Mouse (Mus musculus): ENCODE results near the gene Ctdnep1. TPM values are rescaled to one million over a fixed set of nuclear protein-coding genes. Genes with fewer than 3 reads are reported as not detected.

Gene Ctdnep1
- polyA plus RNA-seq, 1 experiment from 2014 or later = 23.4 TPM

GRCm38 (mm10) chr11:69994401-69995090, 13.6 kb downstream of the Ctdnep1 start:
- Histone ChIP-seq H3K4me1 (peaks cover 47% of the 10 kb centered on the region), H3K4me3 (peak overlapping the region; percentile 76), H3K27me3 (ENCODE audit: poor library complexity, severe bottlenecking) (no peaks in the 10 kb centered on the region), H3K27ac (no peak overlapping the region), H3K9me3 (no peaks in the 10 kb centered on the region), H3K36me3 (replicated peaks) (peaks cover 48% of the 10 kb centered on the region)
- DNase-seq (ENCODE audit: extremely low spot score, low spot score) = no peak
- WGBS = 88% methylated on average over 11 of the region's 11 CpGs

- H3K9me3 ChIP-seq = no peaks in the 10 kb centered on the region
- peak; percentile 99 for DNase-seq (ENCODE audit: extremely low spot score, low spot score)
- under 1% methylated on average over 36 of the region's 36 CpGs for WGBS
- peak within 1 kb of the TSS; percentile 76 for H3K4me3 ChIP-seq
- peaks cover 48% of the 10 kb centered on the region for H3K36me3 ChIP-seq (replicated peaks)
- H3K27ac ChIP-seq = peak within 1 kb of the TSS; percentile 99
- no peaks in the 10 kb centered on the region for H3K27me3 ChIP-seq (ENCODE audit: poor library complexity, severe bottlenecking)
- H3K4me1 ChIP-seq = peaks cover 47% of the 10 kb centered on the region
Measured at GRCm38 (mm10) chr11:69995391-69995960, 14.5 kb downstream of the Ctdnep1 start, which contains the start of gene Phf23. Gene Phf23, plus strand, starts transcription at chr11:69995777.

GRCm38 (mm10) chr11:69996161-69997061, 15.5 kb downstream of the Ctdnep1 start:
- Histone ChIP-seq H3K9me3 (no peaks in the 10 kb centered on the region), H3K4me3 (peak overlapping the region; percentile 76), H3K27me3 (ENCODE audit: poor library complexity, severe bottlenecking) (no peaks in the 10 kb centered on the region), H3K4me1 (peaks cover 49% of the 10 kb centered on the region), H3K36me3 (replicated peaks) (peaks cover 48% of the 10 kb centered on the region), H3K27ac (peak overlapping the region; percentile 99)
- peak; percentile 62 for DNase-seq (ENCODE audit: extremely low spot score, low spot score)
- WGBS = 2% methylated on average over 66 of the region's 66 CpGs

- Histone ChIP-seq H3K4me1 (peaks cover 55% of the 10 kb centered on the region), H3K27me3 (ENCODE audit: poor library complexity, severe bottlenecking) (no peaks in the 10 kb centered on the region), H3K4me3 (peak overlapping the region; percentile 76), H3K27ac (peak overlapping the region; percentile 99), H3K9me3 (no peaks in the 10 kb centered on the region), H3K36me3 (replicated peaks) (peaks cover 52% of the 10 kb centered on the region)
- peak; percentile 90 for DNase-seq (ENCODE audit: extremely low spot score, low spot score)
- whole genome bisulfite sequencing = under 1% methylated on average over 42 of the region's 44 CpGs
Measured at GRCm38 (mm10) chr11:69997070-69997509, 16.1 kb downstream of the Ctdnep1 start.

GRCm38 (mm10) chr11:69998567-69999491, 17.9 kb downstream of the Ctdnep1 start:
- H3K9me3 ChIP-seq = no peaks in the 10 kb centered on the region
- H3K27ac ChIP-seq = no peak overlapping the region
- H3K4me1 ChIP-seq = peaks cover 64% of the 10 kb centered on the region
- peak overlapping the region; percentile 95 for H3K4me3 ChIP-seq
- peaks cover 45% of the 10 kb centered on the region for H3K36me3 ChIP-seq (replicated peaks)
- WGBS = 94% methylated on average over 27 of the region's 27 CpGs
- H3K27me3 ChIP-seq (ENCODE audit: poor library complexity, severe bottlenecking) = no peaks in the 10 kb centered on the region
- DNase-seq (ENCODE audit: extremely low spot score, low spot score) = no peak

GRCm38 (mm10) chr11:69999666-70000065, 18.7 kb downstream of the Ctdnep1 start:
- peak overlapping the region; percentile 95; the same call in 1 of the 2 replicates for H3K4me3 ChIP-seq
- H3K9me3 ChIP-seq = no peaks in the 10 kb centered on the region
- DNase-seq (ENCODE audit: extremely low spot score, low spot score) = no peak
- WGBS = 90% methylated on average over 8 of the region's 8 CpGs
- 0 out of 2 replicates have a peak overlapping the region, but pooled peaks have one; percentile 95 for H3K27ac ChIP-seq
- H3K36me3 ChIP-seq (replicated peaks) = peaks cover 42% of the 10 kb centered on the region
- H3K4me1 ChIP-seq = peaks cover 69% of the 10 kb centered on the region
- no peaks in the 10 kb centered on the region for H3K27me3 ChIP-seq (ENCODE audit: poor library complexity, severe bottlenecking)

- no peaks in the 10 kb centered on the region for H3K9me3 ChIP-seq
- H3K27me3 ChIP-seq (ENCODE audit: poor library complexity, severe bottlenecking) = no peaks in the 10 kb centered on the region
- H3K36me3 ChIP-seq (replicated peaks) = peaks cover 47% of the 10 kb centered on the region
- DNase-seq (ENCODE audit: extremely low spot score, low spot score) = peak; percentile 96
- peak within 1 kb of the TSS; percentile 95 for H3K4me3 ChIP-seq
- peak within 1 kb of the TSS; percentile 95 for H3K27ac ChIP-seq
- peaks cover 68% of the 10 kb centered on the region for H3K4me1 ChIP-seq
- under 1% methylated on average over 48 of the region's 48 CpGs for WGBS
Measured at GRCm38 (mm10) chr11:70000396-70000898, 19.5 kb downstream of the Ctdnep1 start, which contains the start of gene Dvl2. Gene Dvl2, plus strand, starts transcription at chr11:70000595.

- peaks cover 55% of the 10 kb centered on the region for H3K36me3 ChIP-seq (replicated peaks)
- peak overlapping the region; percentile 95 for H3K27ac ChIP-seq
- H3K9me3 ChIP-seq = no peaks in the 10 kb centered on the region
- H3K27me3 ChIP-seq (ENCODE audit: poor library complexity, severe bottlenecking) = no peaks in the 10 kb centered on the region
- peaks cover 68% of the 10 kb centered on the region for H3K4me1 ChIP-seq
- peak overlapping the region; percentile 95 for H3K4me3 ChIP-seq
- no peak for DNase-seq (ENCODE audit: extremely low spot score, low spot score)
- WGBS = 17% methylated on average over 8 of the region's 8 CpGs
Measured at GRCm38 (mm10) chr11:70001159-70001558, 20.2 kb downstream of the Ctdnep1 start.

- DNase-seq (ENCODE audit: extremely low spot score, low spot score) = no peak
- peaks cover 62% of the 10 kb centered on the region for H3K36me3 ChIP-seq (replicated peaks)
- H3K27me3 ChIP-seq (ENCODE audit: poor library complexity, severe bottlenecking) = no peaks in the 10 kb centered on the region
- no peaks in the 10 kb centered on the region for H3K9me3 ChIP-seq
- H3K4me1 ChIP-seq = peaks cover 68% of the 10 kb centered on the region
- H3K4me3 ChIP-seq = peak overlapping the region; percentile 95
- no peak overlapping the region for H3K27ac ChIP-seq
Measured at GRCm38 (mm10) chr11:70001865-70002264, 20.9 kb downstream of the Ctdnep1 start.

GRCm38 (mm10) chr11:70002471-70002870, 21.5 kb downstream of the Ctdnep1 start:
- H3K27ac ChIP-seq = no peak overlapping the region
- H3K4me3 ChIP-seq = peak overlapping the region; percentile 95
- H3K36me3 ChIP-seq (replicated peaks) = peaks cover 67% of the 10 kb centered on the region
- no peak for DNase-seq (ENCODE audit: extremely low spot score, low spot score)
- no peaks in the 10 kb centered on the region for H3K27me3 ChIP-seq (ENCODE audit: poor library complexity, severe bottlenecking)
- WGBS = 95% methylated on average over 2 of the region's 2 CpGs
- H3K9me3 ChIP-seq = no peaks in the 10 kb centered on the region
- peaks cover 64% of the 10 kb centered on the region for H3K4me1 ChIP-seq

- no peak overlapping the region for H3K27ac ChIP-seq
- peak overlapping the region; percentile 1; the same call in 1 of the 2 replicates for H3K4me3 ChIP-seq
- no peak for DNase-seq (ENCODE audit: extremely low spot score, low spot score)
- H3K4me1 ChIP-seq = peaks cover 41% of the 10 kb centered on the region
- H3K27me3 ChIP-seq (ENCODE audit: poor library complexity, severe bottlenecking) = no peaks in the 10 kb centered on the region
- H3K36me3 ChIP-seq (replicated peaks) = peaks cover 70% of the 10 kb centered on the region
- H3K9me3 ChIP-seq = no peaks in the 10 kb centered on the region
- 59% methylated on average over 5 of the region's 5 CpGs for WGBS
Measured at GRCm38 (mm10) chr11:70005521-70005920, 24.6 kb downstream of the Ctdnep1 start.

Measured in forebrain, embryonic 10.5 days (tissue).